Mouse (Mus musculus): ENCODE data around the gene Psma4. TPM values are rescaled to one million over a fixed set of nuclear protein-coding genes. Genes with fewer than 3 reads are reported as not detected.
A peak's percentile ranks its signal among the peaks of the same experiment; 100 is the strongest.

Psma4 gene
- total and polyA plus RNA-seq, 3 experiments = 264 to 662 (median 407) TPM

DNA sequence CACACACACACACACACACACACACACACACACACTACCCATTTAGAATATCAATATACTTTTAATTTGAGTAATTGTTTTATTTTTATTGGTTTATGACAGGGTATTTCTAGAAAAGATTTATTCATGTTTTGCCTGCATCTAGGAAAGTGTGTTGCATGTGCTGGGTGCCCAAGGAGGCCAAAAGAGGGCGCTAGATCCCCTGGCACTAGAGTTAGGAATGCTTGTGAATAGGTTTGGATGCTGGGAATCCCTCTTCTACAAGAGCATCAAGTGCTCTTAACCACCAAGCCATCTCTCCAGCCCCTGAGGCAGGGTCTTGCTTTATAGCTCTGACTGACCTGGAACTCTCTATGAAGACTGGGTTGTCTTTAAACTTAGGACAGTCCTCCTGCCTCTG, 18.8 kb upstream of the Psma4 start:
- H3K4me3 ChIP-seq (replicated peaks in 1 of 3; ENCODE audit: low read depth in 2 of 3, low read length in 2 of 3, poor library complexity in 1 of 3) = no peak overlapping the region
- no peak overlapping the region for H3K4me2 ChIP-seq (ENCODE audit: insufficient read depth, low read depth, poor library complexity, severe bottlenecking)
- no peaks in the 10 kb centered on the region for H3K27me3 ChIP-seq (replicated peaks)
- H3K9me3 ChIP-seq (replicated peaks; ENCODE audit: low read length) = no peaks in the 10 kb centered on the region
- TF ChIP-seq RAD21 (IDR thresholded peaks at IDR 0.05; ENCODE audit: low read depth, low read length) (peak; percentile 37), CTCF (conservative IDR thresholded peaks at IDR 0.05 in 1 of 2, IDR thresholded peaks at IDR 0.05 in 1 of 2; ENCODE audit: low read depth in 2 of 2, low read length in 2 of 2) (peak in 1 of 2 experiments; percentile 49; a peak in 2 of 4 replicates), E2F4 (IDR thresholded peaks at IDR 0.05; ENCODE audit: insufficient replicate concordance, low read depth, low read length) (no peak), KAT2A (IDR thresholded peaks at IDR 0.05; ENCODE audit: insufficient replicate concordance, low read length) (no peak), HCFC1 (IDR thresholded peaks at IDR 0.05; ENCODE audit: low read depth, low read length) (no peak), SMC3 (IDR thresholded peaks at IDR 0.05; ENCODE audit: low read depth, low read length) (peak; percentile 10; the same call in 1 of the 2 replicates), PAX5 (IDR thresholded peaks at IDR 0.05; ENCODE audit: low read length) (no peak), CHD2 (IDR thresholded peaks at IDR 0.05; ENCODE audit: low read length) (no peak), ZKSCAN1 (IDR thresholded peaks at IDR 0.05; ENCODE audit: borderline replicate concordance, low read depth, low read length) (no peak), USF2 (conservative IDR thresholded peaks at IDR 0.05; ENCODE audit: low read depth, low read length) (no peak)
- no peak overlapping the region for H3K27ac ChIP-seq (ENCODE audit: insufficient read depth, low read depth)
- H3K4me1 ChIP-seq (ENCODE audit: control insufficient read depth in 1 of 2, insufficient read depth in 2 of 2) = peaks cover 5 to 11% of the 10 kb centered on the region in 2 experiments; a peak in 3 of 4 replicates
- no peak overlapping the region for H3K9ac ChIP-seq (ENCODE audit: insufficient read depth, low read depth)
- no peaks in the 10 kb centered on the region for H3K79me2 ChIP-seq (replicated peaks; ENCODE audit: control insufficient read depth, extremely low read depth, insufficient read depth, poor library complexity, severe bottlenecking)
- no peaks in the 10 kb centered on the region for H3K36me3 ChIP-seq (replicated peaks in 1 of 2; ENCODE audit: control insufficient read depth in 1 of 2, insufficient read depth in 1 of 2, low read length in 1 of 2)
- in situ Hi-C loops (cut with MboI; ENCODE audit: low pct_ligation_motif_present, low pct_unique_long_range_greater_than_20kb, low sequenced_read_pairs) (no loop called here), dilution Hi-C loops (cut with MboI; ENCODE audit: extremely low pct_ligation_motif_present, extremely low pct_unique_long_range_greater_than_20kb, low sequenced_read_pairs) (no loop called here)
- peak; percentile 7 for DNase-seq (ENCODE audit: extremely low read depth)

DNA sequence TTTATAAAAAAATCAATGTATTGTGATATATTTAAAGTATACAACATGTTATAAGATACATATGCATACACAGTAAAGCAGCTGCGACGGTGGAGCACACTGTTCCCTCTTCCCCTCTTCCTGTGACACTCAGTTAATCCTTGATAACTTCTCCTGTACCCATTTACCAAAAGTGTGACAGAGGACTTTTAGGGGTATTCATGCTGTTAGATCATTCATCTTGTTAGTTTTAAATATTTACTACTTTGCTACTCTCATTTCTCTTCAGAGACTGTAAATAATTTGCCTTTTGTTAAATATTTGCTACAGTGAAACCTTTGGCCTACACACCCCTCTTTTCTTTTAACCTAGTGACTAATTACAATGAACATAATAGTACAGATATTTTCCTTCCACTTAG, 18.2 kb upstream of the Psma4 start:
- Histone ChIP-seq H3K4me3 (replicated peaks in 1 of 3; ENCODE audit: low read depth in 2 of 3, low read length in 2 of 3, poor library complexity in 1 of 3) (no peak overlapping the region), H3K27ac (ENCODE audit: insufficient read depth, low read depth) (no peak overlapping the region), H3K27me3 (replicated peaks) (no peaks in the 10 kb centered on the region), H3K79me2 (replicated peaks; ENCODE audit: control insufficient read depth, extremely low read depth, insufficient read depth, poor library complexity, severe bottlenecking) (no peaks in the 10 kb centered on the region), H3K36me3 (replicated peaks in 1 of 2; ENCODE audit: control insufficient read depth in 1 of 2, insufficient read depth in 1 of 2, low read length in 1 of 2) (no peaks in the 10 kb centered on the region), H3K9ac (ENCODE audit: insufficient read depth, low read depth) (no peak overlapping the region), H3K4me2 (ENCODE audit: insufficient read depth, low read depth, poor library complexity, severe bottlenecking) (no peak overlapping the region), H3K9me3 (replicated peaks; ENCODE audit: low read length) (no peaks in the 10 kb centered on the region), H3K4me1 (ENCODE audit: control insufficient read depth in 1 of 2, insufficient read depth in 2 of 2) (peaks cover 5 to 11% of the 10 kb centered on the region in 2 experiments; a peak in 3 of 4 replicates)
- no peak for DNase-seq (ENCODE audit: extremely low read depth)
- in situ Hi-C loops (cut with MboI; ENCODE audit: low pct_ligation_motif_present, low pct_unique_long_range_greater_than_20kb, low sequenced_read_pairs) (no loop called here), dilution Hi-C loops (cut with MboI; ENCODE audit: extremely low pct_ligation_motif_present, extremely low pct_unique_long_range_greater_than_20kb, low sequenced_read_pairs) (no loop called here)
- TF ChIP-seq USF2 (conservative IDR thresholded peaks at IDR 0.05; ENCODE audit: low read depth, low read length) (no peak), KAT2A (IDR thresholded peaks at IDR 0.05; ENCODE audit: insufficient replicate concordance, low read length) (no peak), MEF2A (IDR thresholded peaks at IDR 0.05; ENCODE audit: borderline replicate concordance, low read depth, low read length) (no peak), ELF1 (IDR thresholded peaks at IDR 0.05; ENCODE audit: low read depth, low read length) (no peak), UBTF (IDR thresholded peaks at IDR 0.05; ENCODE audit: low read depth, low read length) (no peak), NRF1 (IDR thresholded peaks at IDR 0.05; ENCODE audit: low read depth, low read length) (no peak), PAX5 (IDR thresholded peaks at IDR 0.05; ENCODE audit: low read length) (no peak), TCF12 (IDR thresholded peaks at IDR 0.05; ENCODE audit: low read depth, low read length) (no peak), MYC (IDR thresholded peaks at IDR 0.05; ENCODE audit: low read depth, low read length) (no peak), IRF4 (IDR thresholded peaks at IDR 0.05; ENCODE audit: low read depth, low read length) (no peak), ZC3H11A (IDR thresholded peaks at IDR 0.05; ENCODE audit: low read depth, low read length) (no peak), JUND (conservative IDR thresholded peaks at IDR 0.05; ENCODE audit: low read depth, low read length) (no peak), ZNF384 (IDR thresholded peaks at IDR 0.05; ENCODE audit: low read depth, low read length) (no peak), ZKSCAN1 (IDR thresholded peaks at IDR 0.05; ENCODE audit: borderline replicate concordance, low read depth, low read length) (no peak)

Measured in CH12.LX (cell line).